Mouse (Mus musculus) CD4-positive naive resting alpha-beta T cell, adult 76 days (primary cell): ENCODE results near the gene Cacna1h. TPM values are rescaled to one million over a fixed set of nuclear protein-coding genes. Genes with fewer than 3 reads are reported as not detected.

Experiments
- total RNA-seq: library from RNA; stranded (reverse); gene quantifications from one replicate; pipeline ENCODE4 v1.2.4, GENCODE M21; 2023

The Cacna1h gene
- 1.1 TPM for total RNA-seq

DNA sequence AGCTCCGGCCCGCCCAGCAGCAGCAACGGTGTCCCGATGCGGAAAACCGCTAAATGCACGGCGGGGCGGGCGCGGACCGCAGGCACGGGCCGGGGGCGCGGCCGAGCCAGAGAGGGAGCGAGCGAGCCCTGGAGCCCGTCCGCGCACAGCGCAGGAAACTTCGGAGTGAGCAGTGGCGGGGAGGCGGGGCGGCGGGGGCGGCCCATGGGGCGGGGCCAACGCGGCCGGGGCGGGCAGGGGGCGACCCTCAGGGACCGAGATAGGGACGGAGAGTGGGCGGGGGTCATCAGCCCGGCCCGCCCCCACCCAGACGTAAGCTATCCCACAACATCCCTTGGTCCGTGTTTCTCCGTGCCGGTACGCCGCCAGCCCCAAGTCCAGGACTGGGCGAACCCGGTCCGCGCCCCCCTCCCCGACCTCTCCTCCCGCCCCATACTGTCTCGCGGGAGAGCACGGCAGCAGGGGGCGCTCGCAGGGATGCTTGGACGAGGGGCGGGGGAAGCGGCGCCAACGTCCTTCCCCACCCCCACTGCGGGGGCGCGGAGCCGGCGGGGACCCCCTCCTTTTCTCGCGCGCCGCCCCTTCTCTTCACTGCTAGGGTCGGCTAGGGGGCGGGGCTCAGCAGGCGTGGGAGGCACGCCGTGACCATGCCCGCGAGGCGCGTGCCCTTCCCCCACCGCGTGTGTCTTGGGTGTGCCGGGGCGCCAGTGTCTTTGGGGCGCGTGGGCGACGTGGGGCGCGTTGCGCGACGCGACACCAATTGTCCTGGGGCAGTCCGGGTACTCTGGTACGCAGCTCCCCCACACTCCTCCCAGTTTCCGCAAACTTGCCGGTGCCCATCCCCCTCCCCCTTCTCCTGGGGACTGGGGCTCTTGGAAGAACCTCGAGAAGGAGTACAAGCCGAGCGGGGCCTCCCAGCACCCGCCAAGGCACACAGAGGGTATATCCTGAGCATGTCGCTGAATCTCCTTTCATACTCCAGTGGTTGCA is at the start of gene Cacna1h:
Gene Cacna1h, minus strand, starts transcription at position 167 of the 990 bp plus-strand sequence.

DNA sequence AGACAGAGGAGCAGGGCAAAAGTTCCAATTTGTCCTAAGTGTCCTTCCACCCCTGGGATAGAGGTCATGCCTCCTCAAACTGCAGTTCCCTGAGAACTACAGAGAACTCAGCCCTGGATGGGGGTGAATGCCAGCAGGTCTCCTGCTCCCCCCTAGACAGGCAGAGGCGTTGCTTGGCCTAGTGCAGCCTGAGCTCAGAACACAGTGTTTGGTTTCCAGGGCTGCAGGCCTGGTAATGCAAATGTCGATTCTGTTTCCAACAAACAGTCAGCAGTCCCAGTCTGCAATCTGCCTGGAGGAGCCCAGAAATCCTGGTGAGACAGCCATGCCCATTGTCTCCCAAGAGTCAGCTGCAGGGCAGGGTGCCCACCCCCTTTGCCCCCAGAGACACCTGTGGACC is 20.7 kb upstream of the Cacna1h start, which contains the start of gene Tekt4:
Gene Tekt4, plus strand, starts transcription at position 344 of the 400 bp plus-strand sequence.

DNA sequence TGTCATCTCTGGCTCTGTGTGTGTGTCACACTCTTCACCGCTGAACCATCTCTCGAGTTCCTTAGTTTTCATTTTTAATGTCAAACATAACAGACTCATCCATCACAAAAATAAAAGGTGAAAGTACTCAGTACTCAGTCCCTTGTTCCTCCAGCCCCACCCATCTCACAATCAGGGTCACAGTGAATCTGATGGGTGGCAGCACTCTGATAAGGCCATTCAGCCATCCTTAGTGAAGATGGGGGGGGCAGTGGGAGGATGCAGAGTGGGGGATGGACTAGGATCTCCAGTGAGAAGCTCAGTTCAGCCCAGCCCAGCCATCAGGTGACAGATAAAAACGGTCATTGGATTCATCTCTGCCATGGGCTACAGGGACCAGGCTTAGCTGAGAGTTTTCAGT is 64.6 kb downstream of the Cacna1h start, which contains the start of gene Tpsg1:
Gene Tpsg1, plus strand, starts transcription at position 301 of the 400 bp plus-strand sequence.

DNA sequence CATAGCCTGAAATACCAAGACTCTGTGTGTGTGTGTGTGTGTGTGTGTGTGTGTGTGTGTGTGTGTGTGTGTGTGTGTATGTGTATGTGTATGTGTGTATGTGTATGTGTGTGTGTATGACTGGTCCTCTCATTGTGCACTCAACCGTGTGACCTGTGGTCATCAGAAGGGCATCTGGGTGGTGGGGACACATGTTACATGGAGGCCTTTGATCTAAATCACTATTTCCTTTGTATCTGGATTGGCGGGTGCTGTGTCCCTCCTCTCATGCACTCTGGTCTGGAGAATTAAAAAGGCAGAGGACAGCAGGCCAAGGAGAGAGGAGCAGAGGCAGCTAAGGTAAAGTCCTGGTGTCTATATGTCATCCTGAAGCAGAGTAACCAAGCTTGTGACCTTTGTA is 67.6 kb downstream of the Cacna1h start, which contains the start of gene Tpsb2:
Gene Tpsb2, plus strand, starts transcription at position 301 of the 400 bp plus-strand sequence.

DNA sequence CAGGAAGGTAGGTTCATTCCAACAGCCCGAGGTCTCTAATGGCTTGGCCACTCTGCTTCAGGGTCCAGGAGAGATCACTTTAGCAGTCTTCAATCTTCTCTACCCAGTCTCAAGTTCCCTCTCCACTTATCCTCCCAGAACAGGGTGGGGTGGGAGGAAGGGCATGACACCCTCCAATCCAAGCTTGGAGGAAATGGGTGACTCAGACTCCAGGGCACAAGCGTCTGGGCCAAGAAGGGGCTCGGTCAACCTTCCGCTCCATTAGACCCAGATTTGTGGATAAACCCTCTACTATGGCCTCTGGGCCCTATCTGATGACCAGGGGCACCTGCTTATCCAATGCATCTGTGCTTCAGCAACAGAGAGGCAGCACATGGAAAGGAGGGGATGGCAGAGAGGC is 88.1 kb downstream of the Cacna1h start, which contains the start of gene Tpsab1:
Gene Tpsab1, minus strand, starts transcription at position 101 of the 400 bp plus-strand sequence.

Other genes starting within 250 kb of the Cacna1h start
- 10.6 TPM for gene BC003965, start 249.2 kb downstream of the Cacna1h start, total RNA-seq
- 97.5 TPM for gene Unkl, start 245.4 kb downstream of the Cacna1h start, total RNA-seq
- gene Gnptg, start 193.7 kb downstream of the Cacna1h start, total RNA-seq: 37.9 TPM
- 17.6 TPM for gene Tsr3, start 193.6 kb downstream of the Cacna1h start, total RNA-seq
- gene Baiap3, start 177.4 kb downstream of the Cacna1h start, total RNA-seq: 5.7 TPM
- 448 TPM for gene Ube2i, start 159.2 kb downstream of the Cacna1h start, total RNA-seq
- gene Prss34, start 135.4 kb downstream of the Cacna1h start, total RNA-seq: 1.1 TPM
- not detected for gene Prss28, start 125.1 kb downstream of the Cacna1h start, total RNA-seq
- gene Prss29, start 115.1 kb downstream of the Cacna1h start, total RNA-seq: not detected
- gene Tpsab1, start 88.2 kb downstream of the Cacna1h start, total RNA-seq: not detected
- gene Tpsb2, start 67.5 kb downstream of the Cacna1h start, total RNA-seq: not detected
- not detected for gene Tpsg1, start 64.5 kb downstream of the Cacna1h start, total RNA-seq
- not detected for gene Tekt4, start 20.8 kb upstream of the Cacna1h start, total RNA-seq
- gene Sstr5, start 63.5 kb upstream of the Cacna1h start, total RNA-seq: not detected
- gene Sox8, start 136.9 kb upstream of the Cacna1h start, total RNA-seq: not detected
- 36.5 TPM for gene Lmf1, start 145.3 kb upstream of the Cacna1h start, total RNA-seq